Mouse (Mus musculus): ENCODE data around the gene Gapvd1. TPM values are rescaled to one million over a fixed set of nuclear protein-coding genes. Genes with fewer than 3 reads are reported as not detected.

Gene Gapvd1
- total and polyA plus RNA-seq, 3 experiments, result 10.2 to 36.7 (median 35.5) TPM

- H3K27me3 ChIP-seq (ENCODE audit: control insufficient read depth, insufficient read depth, low read length), result no peaks in the 10 kb centered on the region
- DNase-seq, result peak; percentile 93 to 94
- H3K36me3 ChIP-seq (ENCODE audit: control insufficient read depth, insufficient read depth, low read length), result peaks cover 7% of the 10 kb centered on the region
- peak overlapping the region; percentile 94 for H3K27ac ChIP-seq
- H3K4me3 ChIP-seq, result peak overlapping the region; percentile 79
- whole genome bisulfite sequencing, result under 1% methylated on average over 105 of the region's 106 CpGs
- intact Hi-C loops (cut with DNase I), result loop anchor here (1.0 kb wide), 1 partner anchor 18 kb away; no protein-coding TSS in a partner anchor
- peak overlapping the region; percentile 100 for H3K9ac ChIP-seq (ENCODE audit: low read depth, low read length)
- peaks cover 2% of the 10 kb centered on the region for H3K4me1 ChIP-seq (ENCODE audit: control insufficient read depth, insufficient read depth, low read length)
- TF ChIP-seq EP300 (IDR thresholded peaks at IDR 0.05; ENCODE audit: insufficient read depth, low read depth, low read length), result no peak
- TF ChIP-seq CTCF (IDR thresholded peaks at IDR 0.05), result peak; percentile 41
- peak; percentile 76 for TF ChIP-seq POLR2A (IDR thresholded peaks at IDR 0.05; ENCODE audit: insufficient read depth, low read depth, low read length)
- peaks cover 2% of the 10 kb centered on the region; the same call in 1 of the 2 replicates for H3K79me2 ChIP-seq (replicated peaks; ENCODE audit: control insufficient read depth, insufficient read depth, low read length)
These were observed 1.1 kb downstream of the Gapvd1 start for GRCm38 (mm10) chr2:34753811-34754550.

- TF ChIP-seq EP300 (IDR thresholded peaks at IDR 0.05; ENCODE audit: insufficient read depth, low read depth, low read length) (no peak), POLR2A (IDR thresholded peaks at IDR 0.05; ENCODE audit: insufficient read depth, low read depth, low read length) (no peak), CTCF (IDR thresholded peaks at IDR 0.05) (no peak)
- WGBS, result 17% methylated on average over 2 of the region's 2 CpGs
- Histone ChIP-seq H3K9ac (ENCODE audit: low read depth, low read length) (no peak overlapping the region), H3K79me2 (replicated peaks; ENCODE audit: control insufficient read depth, insufficient read depth, low read length) (peaks cover 3% of the 10 kb centered on the region; the same call in 1 of the 2 replicates), H3K4me3 (no peak overlapping the region), H3K36me3 (ENCODE audit: control insufficient read depth, insufficient read depth, low read length) (peaks cover 7% of the 10 kb centered on the region), H3K4me1 (ENCODE audit: control insufficient read depth, insufficient read depth, low read length) (peaks cover 2% of the 10 kb centered on the region), H3K27ac (no peak overlapping the region), H3K27me3 (ENCODE audit: control insufficient read depth, insufficient read depth, low read length) (no peaks in the 10 kb centered on the region)
- intact Hi-C loops (cut with DNase I), result no loop called here
- DNase-seq, result no peak
These were observed 4.8 kb downstream of the Gapvd1 start for GRCm38 (mm10) chr2:34750245-34750644.

GRCm38 (mm10) chr2:34748479-34748878 lies 6.6 kb downstream of the Gapvd1 start:
- no peak overlapping the region for H3K27ac ChIP-seq
- H3K79me2 ChIP-seq (replicated peaks; ENCODE audit: control insufficient read depth, insufficient read depth, low read length), result peaks cover 3% of the 10 kb centered on the region; the same call in 1 of the 2 replicates
- no peak for TF ChIP-seq CTCF (IDR thresholded peaks at IDR 0.05)
- no peak for TF ChIP-seq POLR2A (IDR thresholded peaks at IDR 0.05; ENCODE audit: insufficient read depth, low read depth, low read length)
- no peak for TF ChIP-seq EP300 (IDR thresholded peaks at IDR 0.05; ENCODE audit: insufficient read depth, low read depth, low read length)
- 77% methylated on average over 4 of the region's 4 CpGs for WGBS
- no peak for DNase-seq
- H3K36me3 ChIP-seq (ENCODE audit: control insufficient read depth, insufficient read depth, low read length), result peaks cover 7% of the 10 kb centered on the region
- no peaks in the 10 kb centered on the region for H3K27me3 ChIP-seq (ENCODE audit: control insufficient read depth, insufficient read depth, low read length)
- H3K4me3 ChIP-seq, result no peak overlapping the region
- no peak overlapping the region for H3K9ac ChIP-seq (ENCODE audit: low read depth, low read length)
- intact Hi-C loops (cut with DNase I), result no loop called here
- H3K4me1 ChIP-seq (ENCODE audit: control insufficient read depth, insufficient read depth, low read length), result peaks cover 2% of the 10 kb centered on the region

- H3K27ac ChIP-seq, result no peak overlapping the region
- intact Hi-C loops (cut with DNase I), result no loop called here
- WGBS, result 79% methylated on average over 2 of the region's 2 CpGs
These were observed 9.4 kb downstream of the Gapvd1 start for GRCm38 (mm10) chr2:34745673-34746072.

GRCm38 (mm10) chr2:34744476-34744875 lies 10.6 kb downstream of the Gapvd1 start:
- Histone ChIP-seq H3K79me2 (replicated peaks; ENCODE audit: control insufficient read depth, insufficient read depth, low read length) (peaks cover 5% of the 10 kb centered on the region; the same call in 1 of the 2 replicates), H3K4me1 (ENCODE audit: control insufficient read depth, insufficient read depth, low read length) (peaks cover 3% of the 10 kb centered on the region), H3K9ac (ENCODE audit: low read depth, low read length) (no peak overlapping the region), H3K4me3 (no peak overlapping the region), H3K36me3 (ENCODE audit: control insufficient read depth, insufficient read depth, low read length) (peaks cover 6% of the 10 kb centered on the region), H3K27ac (no peak overlapping the region), H3K27me3 (ENCODE audit: control insufficient read depth, insufficient read depth, low read length) (no peaks in the 10 kb centered on the region)
- intact Hi-C loops (cut with DNase I), result no loop called here
- WGBS, result 94% methylated on average over 8 of the region's 8 CpGs
- TF ChIP-seq CTCF (IDR thresholded peaks at IDR 0.05), result no peak
- no peak for TF ChIP-seq EP300 (IDR thresholded peaks at IDR 0.05; ENCODE audit: insufficient read depth, low read depth, low read length)
- no peak for TF ChIP-seq POLR2A (IDR thresholded peaks at IDR 0.05; ENCODE audit: insufficient read depth, low read depth, low read length)
- no peak for DNase-seq

More at GRCm38 (mm10) chr2:34745673-34746072, 9.4 kb downstream of the Gapvd1 start:
- Histone ChIP-seq H3K4me1 (ENCODE audit: control insufficient read depth, insufficient read depth, low read length) (peaks cover 3% of the 10 kb centered on the region), H3K27me3 (ENCODE audit: control insufficient read depth, insufficient read depth, low read length) (no peaks in the 10 kb centered on the region), H3K4me3 (no peak overlapping the region), H3K79me2 (replicated peaks; ENCODE audit: control insufficient read depth, insufficient read depth, low read length) (peaks cover 5% of the 10 kb centered on the region; the same call in 1 of the 2 replicates), H3K9ac (ENCODE audit: low read depth, low read length) (no peak overlapping the region), H3K36me3 (ENCODE audit: control insufficient read depth, insufficient read depth, low read length) (peaks cover 8% of the 10 kb centered on the region)
- TF ChIP-seq CTCF (IDR thresholded peaks at IDR 0.05) (no peak), POLR2A (IDR thresholded peaks at IDR 0.05; ENCODE audit: insufficient read depth, low read depth, low read length) (no peak), EP300 (IDR thresholded peaks at IDR 0.05; ENCODE audit: insufficient read depth, low read depth, low read length) (no peak)
- DNase-seq, result no peak

GRCm38 (mm10) chr2:34742675-34743074 lies 12.4 kb downstream of the Gapvd1 start:
- Histone ChIP-seq H3K27ac (no peak overlapping the region), H3K4me3 (no peak overlapping the region), H3K4me1 (ENCODE audit: control insufficient read depth, insufficient read depth, low read length) (peaks cover 6% of the 10 kb centered on the region), H3K9ac (ENCODE audit: low read depth, low read length) (no peak overlapping the region), H3K36me3 (ENCODE audit: control insufficient read depth, insufficient read depth, low read length) (peaks cover 6% of the 10 kb centered on the region), H3K79me2 (replicated peaks; ENCODE audit: control insufficient read depth, insufficient read depth, low read length) (peaks cover 3% of the 10 kb centered on the region; the same call in 1 of the 2 replicates), H3K27me3 (ENCODE audit: control insufficient read depth, insufficient read depth, low read length) (no peaks in the 10 kb centered on the region)
- TF ChIP-seq EP300 (IDR thresholded peaks at IDR 0.05; ENCODE audit: insufficient read depth, low read depth, low read length) (no peak), POLR2A (IDR thresholded peaks at IDR 0.05; ENCODE audit: insufficient read depth, low read depth, low read length) (no peak)
- 70% methylated on average over 8 of the region's 8 CpGs for WGBS
- intact Hi-C loops (cut with DNase I), result no loop called here
- DNase-seq, result no peak

All from heart, adult 2 months (tissue).